Mouse (Mus musculus) urinary bladder, adult 18-20 months (tissue): Measurements from ENCODE around the gene Gm21962.
"Not testable (repeated sequence)": the region's sequence is repeated elsewhere in the genome, so short reads cannot be mapped to it uniquely, and the experiment has no call there.

ENCODE experiments used
- DNase-seq, 2 experiments: peaks; one replicate each; pipeline ENCODE4 v3.0.0; 2022; ENCODE audit warnings: low spot score in 2 of 2, mixed read lengths in 2 of 2

Gm21962 gene

DNA sequence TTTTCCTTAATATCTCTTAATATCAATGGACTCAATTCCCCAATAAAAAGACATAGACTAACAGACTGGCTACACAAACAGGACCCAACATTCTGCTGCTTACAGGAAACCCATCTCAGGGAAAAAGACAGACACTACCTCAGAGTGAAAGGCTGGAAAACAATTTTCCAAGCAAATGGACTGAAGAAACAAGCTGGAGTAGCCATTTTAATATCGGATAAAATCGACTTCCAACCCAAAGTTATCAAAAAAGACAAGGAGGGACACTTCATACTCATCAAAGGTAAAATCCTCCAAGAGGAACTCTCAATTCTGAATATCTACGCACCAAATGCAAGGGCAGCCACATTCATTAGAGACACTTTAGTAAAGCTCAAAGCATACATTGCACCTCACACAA, at the start of gene Gm21962:
Gm21962 (plus strand) TSS at position 301 of the 400 bp plus-strand sequence.
- not testable (repeated sequence) for DNase-seq

- DNase-seq: no peak
These were observed 49.2 kb upstream of the Gm21962 start for GRCm38 (mm10) chr3:137622091-137622490.

- no peak for DNase-seq
These were observed 48.3 kb upstream of the Gm21962 start for GRCm38 (mm10) chr3:137622895-137623580.

DNA sequence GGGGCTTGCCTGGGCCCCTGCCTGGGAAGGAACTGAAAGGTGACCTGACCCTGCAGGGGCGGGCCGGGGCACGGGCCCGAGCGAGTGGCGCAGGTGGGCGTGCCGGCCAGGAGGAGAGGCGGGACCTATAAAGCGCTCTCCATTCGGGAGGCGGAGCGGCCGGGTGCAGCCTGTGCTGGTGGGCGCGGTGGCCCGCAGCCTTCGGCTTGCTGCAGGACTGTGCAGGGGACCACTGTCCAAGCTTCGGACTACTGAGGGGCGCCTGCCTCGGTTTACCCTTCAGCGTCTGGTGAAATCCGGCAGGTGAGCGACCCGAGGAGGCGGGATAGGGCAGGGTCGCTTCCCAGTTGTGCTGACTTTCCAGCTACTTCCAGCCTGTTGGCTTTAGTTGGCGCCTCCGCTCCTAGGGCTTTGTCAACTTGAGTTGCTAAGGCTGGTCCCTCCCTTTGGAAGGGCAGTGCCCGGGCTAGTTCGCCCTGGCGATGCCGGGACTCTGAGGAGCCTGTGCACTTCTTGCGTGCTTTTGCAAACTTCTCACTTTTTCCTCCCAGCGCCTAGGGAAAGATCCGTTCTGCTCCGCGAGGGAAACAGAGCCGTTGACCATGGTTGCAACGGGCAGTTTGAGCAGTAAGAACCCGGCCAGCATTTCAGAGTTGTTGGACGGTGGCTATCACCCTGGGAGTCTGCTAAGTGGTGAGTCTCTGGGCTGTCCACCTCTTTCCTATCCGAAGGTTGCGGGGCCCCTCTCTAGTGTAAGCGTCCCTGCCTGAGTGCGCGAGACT, 47.6 kb upstream of the Gm21962 start:
- DNase-seq: peak; percentile 20 to 48

- DNase-seq: no peak
These were observed 46.3 kb upstream of the Gm21962 start for GRCm38 (mm10) chr3:137625054-137625453.

GRCm38 (mm10) chr3:137633726-137634125, 37.6 kb upstream of the Gm21962 start:
- no peak for DNase-seq

DNA sequence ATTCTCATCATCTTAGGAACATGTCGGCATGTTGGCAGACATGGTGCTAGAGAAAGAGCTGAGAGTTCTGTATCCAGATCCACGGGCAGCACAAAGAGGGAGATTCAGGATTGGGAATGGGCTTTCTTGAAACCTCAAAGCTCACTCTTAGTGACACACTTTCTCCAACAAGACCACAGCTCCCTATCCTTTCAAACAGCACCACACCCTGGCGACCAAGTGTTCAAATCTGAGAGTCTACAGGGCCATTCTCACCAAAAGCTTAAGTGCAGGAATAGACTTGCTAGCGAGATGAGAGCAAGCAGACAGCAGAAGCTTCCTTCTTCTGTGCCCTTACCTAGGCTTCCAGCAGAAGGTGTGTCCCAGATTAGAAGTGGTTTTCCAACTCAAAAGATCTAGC, 34.8 kb upstream of the Gm21962 start:
- no peak for DNase-seq

DNA sequence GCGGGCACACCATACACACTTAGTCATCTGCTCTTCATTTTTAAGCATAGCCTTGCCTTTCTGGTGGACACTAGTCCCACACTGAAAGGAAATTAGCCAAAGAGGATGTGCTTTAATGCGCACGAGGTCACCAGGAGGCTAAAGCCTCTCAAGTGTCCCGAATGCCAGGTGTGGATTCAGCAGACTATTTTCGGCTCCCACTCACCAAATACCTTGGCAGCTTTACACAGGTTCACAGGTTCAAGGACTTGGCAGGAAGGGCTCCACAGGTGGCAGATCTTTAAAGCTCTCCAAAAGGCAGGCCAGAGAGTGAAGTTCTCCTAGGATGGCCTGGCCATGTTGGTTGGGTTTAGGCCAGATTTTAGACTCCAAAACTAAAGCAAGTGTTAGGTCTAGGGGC, 30.1 kb upstream of the Gm21962 start:
- no peak for DNase-seq

DNA sequence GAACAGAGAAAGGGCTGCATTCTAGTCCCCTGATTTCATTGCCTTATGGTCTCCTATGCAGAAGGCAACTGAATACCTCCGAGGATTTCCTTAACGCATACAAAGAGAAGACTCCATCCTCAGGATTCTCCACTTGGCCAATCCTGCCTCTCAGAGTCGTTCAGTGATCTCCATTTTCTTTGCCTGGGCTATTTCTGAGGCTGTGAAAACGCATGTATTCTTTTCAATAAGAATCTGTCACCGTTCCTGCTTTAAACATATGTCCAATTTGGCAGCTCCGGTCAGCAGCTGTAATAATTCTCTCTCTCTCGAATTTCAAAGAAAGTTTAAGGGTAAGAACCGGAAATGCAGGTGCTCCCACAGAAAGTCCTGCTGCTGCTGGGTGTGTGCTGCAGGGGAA, 29.2 kb upstream of the Gm21962 start:
- no peak for DNase-seq

- DNase-seq: no peak
These were observed 28.8 kb upstream of the Gm21962 start for GRCm38 (mm10) chr3:137642568-137642967.

DNA sequence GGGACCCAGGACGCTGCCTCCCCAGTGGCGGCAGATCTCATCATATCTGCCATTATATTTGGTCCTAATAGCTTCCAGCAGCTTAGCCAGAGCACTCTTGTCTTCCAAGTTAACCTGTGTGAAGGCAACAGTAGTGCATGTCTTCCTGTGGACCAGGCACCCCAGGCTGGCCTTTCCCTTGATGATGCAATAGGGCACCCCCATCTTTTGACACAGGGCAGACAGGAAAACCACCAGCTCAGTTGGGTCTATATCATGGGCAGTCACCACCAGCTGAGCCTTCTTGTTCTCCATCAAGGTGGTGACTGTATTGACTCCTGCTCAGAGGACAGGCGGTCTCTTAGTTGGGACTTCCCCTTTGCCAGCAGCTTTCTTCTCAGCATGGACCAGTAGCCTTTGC, 27.2 kb upstream of the Gm21962 start:
- no peak for DNase-seq

- DNase-seq: no peak
These were observed 26.4 kb upstream of the Gm21962 start for GRCm38 (mm10) chr3:137644947-137645346.

DNA sequence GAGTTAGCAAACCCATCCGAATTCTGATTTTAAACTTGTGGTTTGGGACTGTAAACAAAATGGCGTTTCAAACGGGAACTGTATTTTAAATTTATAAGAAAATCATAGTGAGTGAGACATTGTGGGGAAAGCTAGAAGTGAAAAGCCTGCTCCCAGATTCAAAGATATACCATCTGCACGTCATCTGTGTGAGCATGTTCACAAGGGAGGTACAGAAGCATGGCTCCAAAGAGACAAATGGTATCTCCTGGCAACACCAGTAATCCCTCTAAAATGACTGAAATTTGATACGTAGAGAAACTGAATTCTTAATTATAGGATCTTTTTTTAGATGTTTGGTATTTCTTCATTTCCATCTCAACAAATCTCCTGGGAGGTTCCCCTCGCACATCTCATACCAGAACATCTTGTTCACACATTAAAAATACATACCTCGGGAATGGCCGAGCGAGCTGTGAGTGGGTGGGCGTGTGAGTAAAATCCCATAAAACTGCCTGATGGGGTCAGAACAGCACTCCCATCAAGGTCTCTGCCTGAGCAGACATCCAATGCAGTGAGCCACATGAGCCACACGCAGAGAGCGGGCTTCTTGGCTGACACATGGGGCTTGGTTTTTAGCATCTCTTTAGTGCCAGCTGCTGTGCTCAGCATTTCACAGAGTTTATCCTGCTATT, 23.8 kb upstream of the Gm21962 start:
- DNase-seq: no peak

- DNase-seq: no peak
These were observed 22.2 kb upstream of the Gm21962 start for GRCm38 (mm10) chr3:137649112-137649511.

- DNase-seq: no peak
These were observed 18.5 kb upstream of the Gm21962 start for GRCm38 (mm10) chr3:137652853-137653252.

- DNase-seq: peak in 1 of 2 experiments; percentile 16
These were observed 9.6 kb downstream of the Gm21962 start for GRCm38 (mm10) chr3:137680923-137681322.

GRCm38 (mm10) chr3:137682911-137683806, 11.8 kb downstream of the Gm21962 start:
- no peak for DNase-seq

DNA sequence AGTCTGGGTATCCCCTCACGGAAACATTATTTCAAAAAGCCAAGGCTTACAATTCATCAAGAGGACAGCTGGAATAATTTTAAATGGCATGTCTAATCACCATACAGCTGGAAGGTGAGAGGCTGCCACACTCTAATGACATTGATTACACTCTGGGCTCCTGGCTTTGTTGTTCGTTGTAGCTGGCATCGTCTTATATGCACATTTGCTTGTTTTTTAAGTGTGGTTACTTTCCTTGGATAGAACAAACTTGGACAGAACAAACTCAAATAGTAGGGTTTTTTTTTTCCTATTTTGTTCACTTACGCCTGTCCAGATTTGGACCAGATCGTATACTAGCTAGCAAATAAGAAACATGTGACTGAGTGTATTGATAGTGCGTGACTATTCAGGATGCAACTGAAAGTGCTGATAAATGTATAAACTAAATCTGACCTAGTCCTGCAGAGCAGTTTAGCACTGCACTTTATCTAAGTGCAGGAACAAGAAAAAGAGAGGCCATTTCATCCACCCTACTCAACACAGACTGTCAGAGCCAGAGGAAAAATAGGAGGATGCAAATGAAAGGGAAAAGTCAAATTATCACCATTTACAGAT, 12.6 kb downstream of the Gm21962 start:
- DNase-seq: no peak

GRCm38 (mm10) chr3:137686932-137687331, 15.6 kb downstream of the Gm21962 start:
- no peak for DNase-seq

DNA sequence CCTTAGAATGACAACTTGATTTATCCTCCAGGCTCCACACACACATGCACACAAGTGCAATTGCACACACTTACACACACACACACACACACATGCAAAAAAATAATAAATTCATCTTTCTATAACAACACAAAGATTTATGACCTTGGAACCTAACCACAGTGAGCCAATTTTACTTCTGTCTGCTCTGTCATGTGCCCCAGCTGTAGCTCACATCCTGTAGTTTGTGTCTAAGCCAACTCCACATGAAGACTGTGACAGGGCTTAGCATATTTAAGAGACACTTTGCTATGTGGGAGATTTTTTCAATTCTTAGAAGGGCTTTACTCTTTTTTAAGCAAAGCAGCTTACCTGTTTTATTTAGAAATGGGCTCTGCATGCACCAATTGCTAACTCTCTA, 20.2 kb downstream of the Gm21962 start:
- DNase-seq: no peak

DNA sequence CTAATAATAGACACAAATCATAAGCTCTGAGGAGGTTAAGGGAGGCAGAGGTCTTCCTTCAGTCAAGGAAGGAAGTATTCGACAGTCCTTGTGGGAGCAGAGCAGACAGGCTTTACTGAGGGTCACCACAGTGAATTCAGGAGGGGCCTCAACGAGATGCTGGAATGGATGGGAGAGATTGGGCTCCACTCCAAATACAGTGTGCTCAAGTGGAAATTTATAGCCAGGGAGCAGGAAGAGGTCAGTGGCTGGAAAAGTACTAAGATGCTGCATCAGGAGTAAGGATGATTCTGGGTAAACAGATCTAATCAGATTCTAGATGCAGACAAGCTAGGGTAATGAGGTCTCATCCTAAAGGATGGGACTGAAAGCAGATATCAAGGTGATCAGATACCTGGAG, 44.6 kb downstream of the Gm21962 start:
- DNase-seq: no peak
